14 mouse cellular contexts compared by ENCODE assay signal in the genomic region with DNA sequence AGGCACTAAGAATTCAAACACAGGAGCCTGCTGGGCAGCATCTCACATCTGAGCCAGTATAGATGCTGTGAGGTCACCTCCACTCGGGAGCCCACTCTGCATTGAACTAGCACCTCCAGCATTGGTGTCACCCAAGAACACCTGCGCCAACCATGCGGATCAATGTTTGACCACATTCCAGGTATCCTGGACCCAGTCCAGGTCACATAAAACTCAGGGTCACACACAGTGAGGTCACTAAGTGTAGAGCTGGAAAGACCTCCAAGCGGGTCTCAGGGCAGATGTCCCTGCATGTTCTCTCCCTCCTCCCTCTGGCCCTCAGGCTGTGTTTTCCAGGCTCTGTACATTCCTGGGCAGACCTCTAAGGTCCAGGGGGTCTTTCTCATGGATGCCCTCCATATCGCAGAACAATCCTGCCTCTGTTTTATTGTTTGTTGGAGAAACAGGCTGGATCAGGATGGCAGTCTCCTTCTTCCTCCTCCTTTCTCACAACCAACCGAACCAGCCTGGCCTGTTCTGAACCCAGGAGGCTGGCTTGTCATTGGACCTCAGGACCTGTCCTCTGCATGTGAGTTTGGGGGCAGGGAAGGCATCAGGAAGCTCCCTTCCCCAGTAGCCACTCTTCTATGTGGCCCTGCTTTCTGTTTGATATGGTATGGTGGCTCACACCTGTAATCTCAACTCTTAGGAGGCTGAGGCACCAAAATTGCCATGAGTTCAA. TPM values are rescaled to one million over a fixed set of nuclear protein-coding genes. Genes with fewer than 3 reads are reported as not detected.
DNase-seq lines count a peak whose midpoint lies in the region; ATAC-seq and TF ChIP-seq lines count a peak whose summit lies in the region.
"Had no signal": no experiment of that assay in that cellular context is flagged by ENCODE, and none has a peak within 500 bp of the region (broad histone marks: within the 10 kb centered on the region; RNA-seq: fewer than 3 reads in every experiment).

No protein-coding gene starts in this region.

- ATAC-seq in liver, embryonic 16.5 days (ENCODE audit: low read depth): peak; percentile 66
- ATAC-seq in liver, embryonic 12.5 days: no peak
- 0 out of 2 replicates have a peak, but pooled peaks have one; percentile 48 for ATAC-seq in stomach, embryonic 16.5 days (ENCODE audit: insufficient read depth, low FRiP score)
- ATAC-seq: forebrain, embryonic 14.5 days had no signal

- no peak overlapping the region for H3K4me2 ChIP-seq in liver, embryonic 16.5 days (ENCODE audit: low read depth, low read length)
- no peak overlapping the region for H3K4me2 ChIP-seq in liver, embryonic 12.5 days
- no peak overlapping the region for H3K4me2 ChIP-seq in stomach, embryonic 16.5 days (ENCODE audit: low read depth, low read length)
- H3K4me2 ChIP-seq: heart, embryonic 15.5 days; hindbrain, embryonic 15.5 days had no signal

- TF ChIP-seq POLR2A in kidney, adult 2 months (IDR thresholded peaks at IDR 0.05; ENCODE audit: low read depth, low read length): no peak

- no peaks in the 10 kb centered on the region; the same call in 1 of the 2 replicates for H3K4me1 ChIP-seq in liver, embryonic 16.5 days (ENCODE audit: control insufficient read depth, low read depth, low read length)
- H3K4me1 ChIP-seq in liver, embryonic 12.5 days: no peaks in the 10 kb centered on the region
- H3K4me1 ChIP-seq in kidney, adult 2 months (ENCODE audit: control insufficient read depth, insufficient read depth, low read length): peaks cover 9% of the 10 kb centered on the region; the same call in 1 of the 2 replicates
- H3K4me1 ChIP-seq in stomach, embryonic 16.5 days (ENCODE audit: control insufficient read depth, insufficient read depth, low read length): no peaks in the 10 kb centered on the region
- H3K4me1 ChIP-seq: heart, embryonic 15.5 days; hindbrain, embryonic 15.5 days had no signal

- peak; percentile 90 for DNase-seq in kidney, adult 2 months
- peak; percentile 88 for DNase-seq in large intestine, adult 2 months (ENCODE audit: low read depth, low spot score)
- DNase-seq in right cerebral cortex, postnatal 36 days (ENCODE audit: low spot score in 2 of 2): no peak
- DNase-seq in layer of hippocampus, postnatal 10 days (ENCODE audit: low spot score in 2 of 2): no peak
- no peak for DNase-seq in frontal cortex, postnatal 25 days (ENCODE audit: low spot score in 2 of 2)
- DNase-seq: cerebellum, adult 11-12 months; gastrocnemius, postnatal 14 days had no signal

- H3K4me3 ChIP-seq in liver, embryonic 16.5 days (ENCODE audit: low read depth, low read length): no peak overlapping the region
- no peak overlapping the region for H3K4me3 ChIP-seq in liver, embryonic 12.5 days
- no peak overlapping the region for H3K4me3 ChIP-seq in kidney, adult 2 months (ENCODE audit: insufficient read depth, low read depth, low read length)
- no peak overlapping the region for H3K4me3 ChIP-seq in stomach, embryonic 16.5 days (replicated peaks; ENCODE audit: low read length)
- H3K4me3 ChIP-seq: heart, embryonic 15.5 days; hindbrain, embryonic 15.5 days; midbrain, embryonic 10.5 days had no signal

- H3K27me3 ChIP-seq in liver, embryonic 16.5 days (ENCODE audit: control insufficient read depth, insufficient read depth, low read depth, low read length): no peaks in the 10 kb centered on the region
- peaks cover 18% of the 10 kb centered on the region for H3K27me3 ChIP-seq in liver, embryonic 12.5 days (replicated peaks)
- H3K27me3 ChIP-seq in kidney, adult 2 months (replicated peaks; ENCODE audit: control insufficient read depth, insufficient read depth, low read length): no peaks in the 10 kb centered on the region
- H3K27me3 ChIP-seq in stomach, embryonic 16.5 days (ENCODE audit: control insufficient read depth, insufficient read depth, low read length): no peaks in the 10 kb centered on the region
- H3K27me3 ChIP-seq: hindbrain, embryonic 15.5 days had no signal

- WGBS in liver, embryonic 16.5 days (ENCODE audit: insufficient replicate concordance): 54% methylated on average over 6 of the region's 6 CpGs
- 56% methylated on average over 6 of the region's 6 CpGs for WGBS in liver, embryonic 12.5 days (ENCODE audit: insufficient replicate concordance)
- 40% methylated on average over 6 of the region's 6 CpGs for WGBS in kidney, adult 2 months
- WGBS in large intestine, adult 2 months: 35% methylated on average over 6 of the region's 6 CpGs
- WGBS in stomach, embryonic 16.5 days: 70% methylated on average over 6 of the region's 6 CpGs

- H3K9me3 ChIP-seq in liver, embryonic 16.5 days (replicated peaks; ENCODE audit: control insufficient read depth, low read length): no peaks in the 10 kb centered on the region
- H3K9me3 ChIP-seq in liver, embryonic 12.5 days (replicated peaks): no peaks in the 10 kb centered on the region
- no peaks in the 10 kb centered on the region for H3K9me3 ChIP-seq in stomach, embryonic 16.5 days (replicated peaks; ENCODE audit: control insufficient read depth, low read length)
- H3K9me3 ChIP-seq: heart, embryonic 15.5 days; hindbrain, embryonic 15.5 days had no signal

- H3K9ac ChIP-seq in liver, embryonic 16.5 days (ENCODE audit: low read depth, low read length): no peak overlapping the region
- H3K9ac ChIP-seq in liver, embryonic 12.5 days: no peak overlapping the region
- no peak overlapping the region for H3K9ac ChIP-seq in stomach, embryonic 16.5 days (ENCODE audit: low read length)
- H3K9ac ChIP-seq: heart, embryonic 15.5 days; hindbrain, embryonic 15.5 days had no signal

- no peak overlapping the region for H3K27ac ChIP-seq in liver, embryonic 16.5 days (ENCODE audit: low read length)
- H3K27ac ChIP-seq in liver, embryonic 12.5 days: no peak overlapping the region
- H3K27ac ChIP-seq in kidney, adult 2 months (ENCODE audit: insufficient read depth, low read depth, low read length): peak overlapping the region; percentile 94
- H3K27ac ChIP-seq in stomach, embryonic 16.5 days (ENCODE audit: low read length): no peak overlapping the region
- H3K27ac ChIP-seq: heart, embryonic 15.5 days; hindbrain, embryonic 15.5 days; midbrain, embryonic 10.5 days had no signal

- H3K36me3 ChIP-seq in liver, embryonic 16.5 days (ENCODE audit: control insufficient read depth, insufficient read depth): no peaks in the 10 kb centered on the region
- H3K36me3 ChIP-seq in liver, embryonic 12.5 days: no peaks in the 10 kb centered on the region
- no peaks in the 10 kb centered on the region for H3K36me3 ChIP-seq in kidney, adult 2 months (ENCODE audit: control insufficient read depth, insufficient read depth, low read length)
- H3K36me3 ChIP-seq in stomach, embryonic 16.5 days (ENCODE audit: control insufficient read depth, insufficient read depth, low read length): no peaks in the 10 kb centered on the region
- H3K36me3 ChIP-seq: heart, embryonic 15.5 days; hindbrain, embryonic 15.5 days; midbrain, embryonic 10.5 days had no signal

- no peak for TF ChIP-seq CTCF in kidney, adult 2 months (conservative IDR thresholded peaks at IDR 0.05; ENCODE audit: insufficient read depth, insufficient read length, low read depth, low read length)

RNA-seq across cellular contexts. Expression of gene Shank2, which starts 45.0 kb away (rescaled TPM):
- 0.63 and 0.67 TPM in 2 replicates for polyA plus RNA-seq in liver, embryonic 16.5 days (2015; fragmentation: Nextera tagmentation; extraction: Ambion mirVana)
- polyA plus RNA-seq in liver, embryonic 12.5 days (2016; fragmentation: Nextera tagmentation; extraction: Ambion mirVana): 0.31 and 0.48 TPM in 2 replicates
- 16.1 and 17.1 TPM in 2 replicates for polyA plus RNA-seq in kidney, adult 2 months (2012; rRNA removed)
- 2.3 and 3.8 TPM in 2 replicates for polyA plus RNA-seq in large intestine, adult 2 months (2012; rRNA removed)
- polyA plus RNA-seq in stomach, embryonic 16.5 days (2015; fragmentation: Nextera tagmentation; extraction: Ambion mirVana): 1.1 and 1.6 TPM in 2 replicates
- 100 to 1,000 TPM; 113 to 116 TPM for total RNA-seq in layer of hippocampus, postnatal 10 days (2021)

Comparison
In these comparisons a context has a peak if more than half of its experiments do, and no peak if none do; other contexts are left out.
1. DNase-seq: peak in kidney, adult 2 months (single experiment) and large intestine, adult 2 months (single experiment); none in right cerebral cortex, postnatal 36 days (0 of 2), layer of hippocampus, postnatal 10 days (0 of 2) and frontal cortex, postnatal 25 days (0 of 2).